Mouse (Mus musculus): ENCODE data around the gene Btg4.

The Btg4 gene

GRCm38 (mm10) chr9:51056360-51057324 is 4.1 kb upstream of the Btg4 start:
- no peaks in the 10 kb centered on the region for H3K27me3 ChIP-seq (ENCODE audit: control insufficient read depth, insufficient read depth, low read length, poor library complexity, severe bottlenecking)
- DNase-seq (ENCODE audit: low read depth, low spot score) = no peak
- H3K36me3 ChIP-seq (ENCODE audit: control insufficient read depth, insufficient read depth, low read length, poor library complexity, severe bottlenecking) = no peaks in the 10 kb centered on the region

GRCm38 (mm10) chr9:51058951-51059521 is 1.7 kb upstream of the Btg4 start:
- no peak for DNase-seq (ENCODE audit: low read depth, low spot score)
- no peaks in the 10 kb centered on the region for H3K36me3 ChIP-seq (ENCODE audit: control insufficient read depth, insufficient read depth, low read length, poor library complexity, severe bottlenecking)

GRCm38 (mm10) chr9:51068202-51068601 is 7.5 kb downstream of the Btg4 start:
- no peaks in the 10 kb centered on the region for H3K27me3 ChIP-seq (ENCODE audit: control insufficient read depth, insufficient read depth, low read length, poor library complexity, severe bottlenecking)
- DNase-seq (ENCODE audit: low read depth, low spot score) = no peak
- no peaks in the 10 kb centered on the region for H3K36me3 ChIP-seq (ENCODE audit: control insufficient read depth, insufficient read depth, low read length, poor library complexity, severe bottlenecking)

More at GRCm38 (mm10) chr9:51058951-51059521, 1.7 kb upstream of the Btg4 start:
- H3K27me3 ChIP-seq (ENCODE audit: control insufficient read depth, insufficient read depth, low read length, poor library complexity, severe bottlenecking) = no peaks in the 10 kb centered on the region

GRCm38 (mm10) chr9:51070801-51071200 is 10.1 kb downstream of the Btg4 start:
- Histone ChIP-seq H3K36me3 (ENCODE audit: control insufficient read depth, insufficient read depth, low read length, poor library complexity, severe bottlenecking) (no peaks in the 10 kb centered on the region), H3K27me3 (ENCODE audit: control insufficient read depth, insufficient read depth, low read length, poor library complexity, severe bottlenecking) (no peaks in the 10 kb centered on the region)
- no peak for DNase-seq (ENCODE audit: low read depth, low spot score)

- no peaks in the 10 kb centered on the region for H3K27me3 ChIP-seq (ENCODE audit: control insufficient read depth, insufficient read depth, low read length, poor library complexity, severe bottlenecking)
- no peaks in the 10 kb centered on the region for H3K36me3 ChIP-seq (ENCODE audit: control insufficient read depth, insufficient read depth, low read length, poor library complexity, severe bottlenecking)
- DNase-seq (ENCODE audit: low read depth, low spot score) = no peak
Measured at GRCm38 (mm10) chr9:51075780-51076179, 15.1 kb downstream of the Btg4 start.

- no peaks in the 10 kb centered on the region for H3K27me3 ChIP-seq (ENCODE audit: control insufficient read depth, insufficient read depth, low read length, poor library complexity, severe bottlenecking)
- no peak for DNase-seq (ENCODE audit: low read depth, low spot score)
- H3K36me3 ChIP-seq (ENCODE audit: control insufficient read depth, insufficient read depth, low read length, poor library complexity, severe bottlenecking) = no peaks in the 10 kb centered on the region
Measured at GRCm38 (mm10) chr9:51076300-51076978, 15.7 kb downstream of the Btg4 start.

- peak; percentile 11 for DNase-seq (ENCODE audit: low read depth, low spot score)
- Histone ChIP-seq H3K27me3 (ENCODE audit: control insufficient read depth, insufficient read depth, low read length, poor library complexity, severe bottlenecking) (no peaks in the 10 kb centered on the region), H3K36me3 (ENCODE audit: control insufficient read depth, insufficient read depth, low read length, poor library complexity, severe bottlenecking) (no peaks in the 10 kb centered on the region)
Measured at GRCm38 (mm10) chr9:51076979-51077315, 16.2 kb downstream of the Btg4 start, which contains the start of gene Layn. Gene Layn, minus strand, starts transcription at chr9:51077094.

- Histone ChIP-seq H3K27me3 (ENCODE audit: control insufficient read depth, insufficient read depth, low read length, poor library complexity, severe bottlenecking) (no peaks in the 10 kb centered on the region), H3K36me3 (ENCODE audit: control insufficient read depth, insufficient read depth, low read length, poor library complexity, severe bottlenecking) (no peaks in the 10 kb centered on the region)
- no peak for DNase-seq (ENCODE audit: low read depth, low spot score)
Measured at GRCm38 (mm10) chr9:51081614-51082013, 20.9 kb downstream of the Btg4 start.

- DNase-seq (ENCODE audit: low read depth, low spot score) = no peak
- no peaks in the 10 kb centered on the region for H3K27me3 ChIP-seq (ENCODE audit: control insufficient read depth, insufficient read depth, low read length, poor library complexity, severe bottlenecking)
- H3K36me3 ChIP-seq (ENCODE audit: control insufficient read depth, insufficient read depth, low read length, poor library complexity, severe bottlenecking) = no peaks in the 10 kb centered on the region
Measured at GRCm38 (mm10) chr9:51093697-51094096, 33.0 kb downstream of the Btg4 start.

- Histone ChIP-seq H3K27me3 (ENCODE audit: control insufficient read depth, insufficient read depth, low read length, poor library complexity, severe bottlenecking) (no peaks in the 10 kb centered on the region), H3K36me3 (ENCODE audit: control insufficient read depth, insufficient read depth, low read length, poor library complexity, severe bottlenecking) (no peaks in the 10 kb centered on the region)
- no peak for DNase-seq (ENCODE audit: low read depth, low spot score)
Measured at GRCm38 (mm10) chr9:51096306-51096705, 35.6 kb downstream of the Btg4 start.

- Histone ChIP-seq H3K27me3 (ENCODE audit: control insufficient read depth, insufficient read depth, low read length, poor library complexity, severe bottlenecking) (no peaks in the 10 kb centered on the region), H3K36me3 (ENCODE audit: control insufficient read depth, insufficient read depth, low read length, poor library complexity, severe bottlenecking) (no peaks in the 10 kb centered on the region)
- DNase-seq (ENCODE audit: low read depth, low spot score) = peak; percentile 9
Measured at GRCm38 (mm10) chr9:51101756-51102425, 41.2 kb downstream of the Btg4 start, which contains the start of gene 4833427G06Rik. Gene 4833427G06Rik, minus strand, starts transcription at chr9:51102078.

GRCm38 (mm10) chr9:51102963-51103807 is 42.5 kb downstream of the Btg4 start:
- peak; percentile 23 for DNase-seq (ENCODE audit: low read depth, low spot score)
- Histone ChIP-seq H3K36me3 (ENCODE audit: control insufficient read depth, insufficient read depth, low read length, poor library complexity, severe bottlenecking) (no peaks in the 10 kb centered on the region), H3K27me3 (ENCODE audit: control insufficient read depth, insufficient read depth, low read length, poor library complexity, severe bottlenecking) (no peaks in the 10 kb centered on the region)

GRCm38 (mm10) chr9:51103808-51104514 is 43.3 kb downstream of the Btg4 start:
- no peak for DNase-seq (ENCODE audit: low read depth, low spot score)
- Histone ChIP-seq H3K27me3 (ENCODE audit: control insufficient read depth, insufficient read depth, low read length, poor library complexity, severe bottlenecking) (no peaks in the 10 kb centered on the region), H3K36me3 (ENCODE audit: control insufficient read depth, insufficient read depth, low read length, poor library complexity, severe bottlenecking) (no peaks in the 10 kb centered on the region)

Data from splenic B cell, adult 2 months (primary cell).